Mouse (Mus musculus) liver, adult 2 months (tissue): ENCODE measurements around the gene Slc26a5.

Experiments
- CTCF ChIP-seq: fragments of 200-500 bp; IDR thresholded peaks from 2 replicates; pipeline ENCODE4 v1.5.1; 2011; ENCODE audit warnings: low read depth, low read length, control low read depth
- POLR2A ChIP-seq: fragments of 200-500 bp; IDR thresholded peaks from 2 replicates; pipeline ENCODE4 v1.6.1; 2011; ENCODE audit warnings: low read length, control low read depth; ENCODE audit not compliant: insufficient read depth; ENCODE audit errors: extremely low read depth

DNA sequence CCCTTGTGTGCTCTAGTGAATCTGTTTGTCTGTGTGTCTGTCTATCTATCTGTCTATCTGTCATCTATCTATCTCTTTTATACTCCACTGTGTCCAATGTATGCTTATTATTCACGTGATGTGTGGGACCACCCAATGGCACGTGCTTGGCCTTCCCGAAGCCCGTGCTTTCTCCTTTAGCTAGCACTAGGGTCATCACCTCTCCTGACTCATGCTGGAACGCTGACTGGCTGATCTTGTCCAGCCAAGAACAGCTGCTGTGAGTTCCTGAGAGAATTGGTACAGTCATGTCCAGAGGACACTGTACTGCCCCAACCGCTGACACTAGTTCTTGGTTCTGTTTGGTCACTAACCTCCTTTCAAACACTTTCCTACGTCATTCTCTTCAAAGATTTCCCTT is 6.8 kb downstream of the Slc26a5 start:
- TF ChIP-seq CTCF (no peak), POLR2A (no peak)
